Mouse (Mus musculus): Measurements from ENCODE around the gene Mapk11.
A peak's percentile ranks its signal among the peaks of the same experiment; 100 is the strongest.

Gene Mapk11

DNA sequence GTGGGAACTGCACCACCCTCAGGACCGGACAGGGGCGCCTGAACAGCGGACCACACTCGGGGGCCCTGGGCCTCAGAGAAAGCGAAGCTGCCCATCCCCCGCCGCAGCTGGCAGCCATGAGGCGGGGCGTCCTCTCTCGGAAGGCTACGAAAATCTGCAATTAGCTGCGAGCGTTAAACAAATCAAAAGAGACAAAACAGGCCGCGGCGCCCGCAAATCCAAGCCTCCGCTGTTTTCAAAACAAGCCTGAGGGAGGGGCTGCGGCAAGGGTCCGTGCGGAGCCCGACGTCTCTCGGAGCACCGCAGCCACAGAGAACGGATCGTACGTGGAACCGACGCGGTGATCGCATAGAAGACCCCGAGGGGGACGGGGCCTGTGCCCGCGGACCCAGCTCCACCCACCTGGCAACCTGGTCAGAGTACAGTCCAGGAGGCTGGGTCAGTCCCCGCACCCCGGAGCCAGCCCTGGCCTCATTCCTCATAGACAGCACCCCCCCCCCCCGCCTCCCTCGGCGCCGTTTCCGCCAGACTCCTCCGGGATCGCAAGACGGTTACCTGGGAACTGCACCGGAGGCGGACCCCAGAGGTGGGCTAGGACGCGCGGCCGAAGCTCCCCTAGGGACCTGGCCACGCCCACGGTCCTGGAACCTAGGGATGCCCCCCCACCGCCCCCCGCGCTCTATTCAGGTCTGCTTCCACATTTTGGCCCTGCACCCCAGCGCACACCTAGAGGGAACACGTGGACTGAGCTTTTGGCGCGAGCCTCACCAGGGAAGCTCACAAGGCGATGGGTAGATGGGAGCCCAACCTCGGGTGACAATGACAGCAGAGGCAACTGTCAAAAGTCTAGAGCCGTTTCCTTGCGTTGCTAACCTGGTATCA lies 23.8 kb upstream of the Mapk11 start:
- DNase-seq: peak; percentile 60

DNA sequence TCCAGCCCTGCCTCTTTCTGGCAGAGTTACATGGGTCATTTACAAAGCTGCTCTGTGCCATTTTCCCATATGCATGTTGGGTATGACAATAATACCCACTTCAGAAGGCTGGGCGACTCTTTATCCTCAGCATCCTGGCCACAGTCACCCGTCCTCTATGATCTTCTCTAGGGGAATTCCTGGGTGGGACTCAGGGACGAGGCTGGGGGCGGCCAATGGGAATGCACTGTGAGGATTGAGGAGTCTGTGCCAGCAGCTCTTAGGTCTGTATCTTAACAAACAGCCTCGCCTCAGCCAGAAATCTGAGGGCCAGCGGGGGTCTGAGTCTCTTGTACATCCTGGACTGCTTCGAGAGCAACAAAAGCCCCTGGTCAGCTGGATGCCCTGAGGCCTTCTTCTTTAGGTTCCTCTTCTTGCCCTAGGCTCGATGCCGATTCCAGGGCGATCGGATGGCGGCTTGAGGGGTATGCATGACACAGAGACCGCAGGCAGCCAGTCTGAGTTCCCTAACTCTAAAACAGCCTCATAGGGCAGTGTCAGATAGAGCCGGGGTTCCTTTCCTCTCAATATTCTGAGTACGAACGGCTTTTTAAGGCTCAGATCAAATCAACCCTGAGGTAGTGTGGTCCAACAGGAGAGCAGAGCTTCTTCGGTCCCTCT lies 23.0 kb upstream of the Mapk11 start:
- no peak for DNase-seq

DNA sequence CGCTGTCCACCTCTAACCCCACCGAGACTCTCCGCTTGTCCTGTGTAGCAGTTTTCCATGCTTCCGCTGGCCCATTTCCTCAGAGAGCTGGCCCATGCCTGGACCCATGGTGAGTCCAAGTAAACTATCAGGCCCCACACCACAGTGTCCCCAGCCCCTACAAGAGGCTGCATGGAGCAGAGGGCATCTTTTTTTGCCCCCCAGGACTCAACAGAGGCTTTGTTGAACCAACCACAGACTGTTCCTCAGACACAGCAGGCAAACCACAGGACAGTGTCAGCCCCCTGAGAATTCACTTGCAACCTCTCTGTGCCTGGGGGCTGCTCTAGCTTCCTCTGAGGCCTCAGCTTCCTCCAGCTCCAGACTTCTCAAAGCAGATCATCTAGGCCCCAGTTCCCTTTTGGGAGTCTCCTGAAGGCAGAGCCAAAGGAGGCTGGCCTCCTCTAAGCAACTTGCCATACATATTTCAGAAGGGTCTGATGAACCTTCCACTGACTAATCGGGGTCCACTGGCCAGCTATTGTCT lies 22.2 kb upstream of the Mapk11 start:
- DNase-seq: no peak

DNA sequence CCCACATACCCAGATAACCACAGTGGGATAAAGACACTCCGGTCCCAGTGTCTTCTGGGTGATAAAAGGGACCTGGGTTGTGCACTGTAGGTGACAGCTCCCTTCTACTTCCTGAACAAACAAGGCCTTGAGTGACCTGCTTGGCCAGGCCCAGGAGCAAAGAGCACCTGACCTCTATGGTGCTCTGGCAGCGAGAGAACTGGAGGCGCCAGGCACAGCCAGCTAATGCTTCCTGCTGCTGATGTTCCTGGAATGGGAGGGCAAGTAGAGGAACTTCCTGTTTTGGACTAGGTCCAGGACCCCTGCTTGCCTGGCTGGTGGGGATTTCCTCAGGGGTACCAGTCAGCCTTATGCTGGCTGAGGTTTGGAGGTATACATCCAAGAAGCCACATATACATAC lies 20.7 kb upstream of the Mapk11 start:
- peak; percentile 55 for DNase-seq

DNA sequence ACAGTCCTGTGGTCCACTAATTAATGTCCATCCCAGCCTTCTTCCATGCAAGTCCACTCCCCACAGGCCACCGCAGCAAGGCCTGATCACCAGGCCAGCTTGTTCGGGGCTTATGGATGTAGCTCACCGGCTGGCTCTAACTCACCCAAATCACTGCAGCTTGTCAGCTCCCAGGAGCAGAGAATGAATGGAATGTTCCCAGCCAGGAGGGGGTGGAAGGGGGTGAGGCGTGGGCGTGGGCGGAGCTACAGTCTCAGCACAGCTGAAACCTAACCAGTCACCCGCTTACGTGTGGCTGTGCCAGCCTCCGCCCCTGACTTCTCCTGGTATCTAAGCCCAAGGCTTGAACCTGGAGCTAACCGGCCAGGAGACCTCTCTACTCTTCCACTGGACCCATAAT lies 20.0 kb upstream of the Mapk11 start:
- DNase-seq: peak; percentile 86

DNA sequence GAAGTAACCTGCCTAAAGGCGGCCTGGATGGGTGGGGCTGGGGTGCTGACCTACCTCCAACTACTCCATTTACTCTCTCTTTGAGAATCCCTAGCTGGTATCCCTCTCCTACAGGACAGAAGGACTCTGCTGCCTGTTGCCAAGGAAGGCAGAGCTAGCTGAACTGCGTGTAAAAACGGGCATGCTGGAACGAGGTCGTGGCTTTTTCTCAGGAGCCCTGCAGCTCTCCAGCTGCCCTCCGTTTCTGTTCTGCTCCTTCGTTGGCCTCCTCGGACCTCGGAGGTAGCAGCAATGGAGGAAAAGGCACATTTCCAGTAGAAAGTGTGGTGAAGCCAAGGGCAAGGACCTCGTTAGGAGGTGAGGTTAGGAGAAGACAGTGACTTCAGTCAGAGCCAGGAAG lies 19.5 kb upstream of the Mapk11 start:
- no peak for DNase-seq

DNA sequence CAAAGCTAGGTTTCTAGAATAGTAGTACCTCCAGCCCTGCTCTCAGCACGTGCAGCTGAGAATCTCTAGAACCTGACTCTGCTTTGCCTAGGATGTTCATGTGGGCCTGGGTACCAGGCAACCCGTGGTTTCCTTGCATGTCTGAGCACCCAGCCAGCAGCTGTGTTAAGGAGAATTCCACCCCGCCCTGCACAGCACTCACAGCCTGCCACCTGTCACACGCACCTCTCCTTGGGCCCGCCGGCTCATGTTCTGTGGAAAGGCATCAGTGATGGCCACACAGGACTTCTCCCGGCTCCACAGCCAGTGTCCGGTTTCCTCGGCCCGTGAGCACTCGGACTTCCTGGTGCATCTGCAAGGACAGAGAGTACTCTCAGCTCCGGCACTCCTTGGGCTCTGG lies 16.1 kb upstream of the Mapk11 start:
- DNase-seq: no peak

DNA sequence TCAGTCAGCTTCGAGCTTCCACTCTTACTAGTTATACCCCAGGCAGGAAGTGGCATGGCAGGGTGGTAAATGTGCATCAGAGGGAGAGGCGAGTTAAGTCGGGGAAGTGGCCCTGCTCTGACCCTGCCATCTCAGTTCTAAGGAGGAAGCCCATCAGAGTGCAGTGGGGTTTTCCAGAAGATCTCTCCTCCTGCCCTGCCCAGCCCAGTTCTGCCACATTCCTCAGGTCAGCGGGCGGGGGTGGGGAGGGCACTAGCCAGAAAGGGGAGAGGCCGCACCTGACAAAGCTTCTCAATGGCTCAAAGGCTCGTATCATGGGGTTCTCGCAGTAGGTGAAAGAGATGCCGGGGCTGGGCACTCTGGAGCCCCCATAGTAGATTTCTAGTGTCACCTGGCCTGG lies 12.0 kb upstream of the Mapk11 start:
- DNase-seq: peak; percentile 41

DNA sequence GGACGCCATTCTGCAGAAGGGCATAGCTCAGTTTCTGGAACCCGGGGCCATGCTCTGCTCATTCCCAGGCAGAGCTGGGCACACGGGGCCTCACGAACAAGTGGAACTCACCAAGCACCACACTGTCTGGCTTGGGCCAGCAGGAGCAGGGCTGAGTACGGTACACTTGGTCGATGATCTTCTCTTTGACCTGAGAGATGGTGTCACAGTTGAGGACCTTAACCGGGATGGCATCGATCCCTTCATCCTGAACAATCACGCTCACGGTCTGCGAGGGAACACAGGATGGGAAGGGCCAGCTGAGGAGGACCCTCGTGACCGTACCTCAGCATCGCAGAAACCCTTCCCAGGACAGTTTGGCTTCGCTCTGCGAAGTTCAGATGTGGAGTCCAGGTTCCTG lies 9.1 kb upstream of the Mapk11 start:
- no peak for DNase-seq

DNA sequence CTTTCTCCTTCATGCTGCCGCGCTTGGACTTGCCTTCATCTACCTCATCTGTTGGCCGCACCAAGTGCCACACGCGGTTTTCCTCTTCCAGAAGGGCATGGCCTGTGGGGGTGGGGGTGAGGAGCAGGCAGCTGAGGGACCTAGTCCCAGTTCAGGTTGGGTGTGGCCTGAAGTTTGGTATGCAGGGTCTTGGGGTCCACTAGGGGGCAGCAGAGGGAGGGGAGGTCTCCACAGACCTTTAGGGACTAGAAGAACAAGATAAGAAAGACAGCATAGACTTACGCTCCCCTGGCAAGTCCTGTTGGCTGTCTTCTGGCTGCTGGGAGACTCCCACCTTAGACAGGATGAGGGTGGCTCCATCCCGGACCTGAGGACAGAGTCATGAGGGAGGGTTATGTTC lies 8.5 kb upstream of the Mapk11 start:
- peak; percentile 82 for DNase-seq

DNA sequence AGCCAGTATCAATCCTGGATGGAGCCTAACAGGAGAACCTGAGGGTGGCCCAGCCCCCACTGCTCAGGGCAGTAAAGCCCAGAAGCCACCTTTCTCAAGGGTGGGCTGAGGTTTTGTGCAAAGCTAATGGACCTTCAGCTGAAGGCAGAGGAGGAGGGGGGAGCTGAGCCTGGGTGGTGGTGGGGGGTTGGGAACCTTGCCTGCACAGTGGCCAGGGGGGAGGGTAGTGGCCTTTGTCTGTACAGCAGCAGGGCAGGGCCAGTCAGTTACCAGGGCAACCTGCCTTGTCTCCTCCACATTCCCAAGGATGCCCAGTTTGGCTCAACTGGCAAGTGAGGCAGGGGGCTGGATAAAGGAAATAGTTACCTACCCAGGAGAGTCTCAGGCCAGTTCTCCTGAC lies 2.9 kb upstream of the Mapk11 start:
- DNase-seq: no peak

DNA sequence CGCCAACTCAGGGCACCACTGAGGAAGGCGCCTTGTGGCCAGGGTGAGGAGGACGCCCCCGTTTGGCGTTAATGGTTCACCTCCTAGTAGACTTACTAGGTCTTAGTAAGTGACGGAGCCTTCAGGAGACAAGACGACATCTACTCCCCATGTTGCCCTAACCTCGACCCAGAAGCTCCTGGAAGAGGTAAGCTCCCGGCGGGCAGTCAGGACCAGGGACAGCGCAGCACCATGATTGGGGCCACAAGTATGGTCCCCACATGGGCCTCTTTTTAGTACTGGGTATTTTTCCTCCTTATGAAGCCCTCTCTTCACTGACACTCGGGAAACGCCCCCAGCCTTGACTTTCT lies 588 bp upstream of the Mapk11 start:
- peak; percentile 54 for DNase-seq

DNA sequence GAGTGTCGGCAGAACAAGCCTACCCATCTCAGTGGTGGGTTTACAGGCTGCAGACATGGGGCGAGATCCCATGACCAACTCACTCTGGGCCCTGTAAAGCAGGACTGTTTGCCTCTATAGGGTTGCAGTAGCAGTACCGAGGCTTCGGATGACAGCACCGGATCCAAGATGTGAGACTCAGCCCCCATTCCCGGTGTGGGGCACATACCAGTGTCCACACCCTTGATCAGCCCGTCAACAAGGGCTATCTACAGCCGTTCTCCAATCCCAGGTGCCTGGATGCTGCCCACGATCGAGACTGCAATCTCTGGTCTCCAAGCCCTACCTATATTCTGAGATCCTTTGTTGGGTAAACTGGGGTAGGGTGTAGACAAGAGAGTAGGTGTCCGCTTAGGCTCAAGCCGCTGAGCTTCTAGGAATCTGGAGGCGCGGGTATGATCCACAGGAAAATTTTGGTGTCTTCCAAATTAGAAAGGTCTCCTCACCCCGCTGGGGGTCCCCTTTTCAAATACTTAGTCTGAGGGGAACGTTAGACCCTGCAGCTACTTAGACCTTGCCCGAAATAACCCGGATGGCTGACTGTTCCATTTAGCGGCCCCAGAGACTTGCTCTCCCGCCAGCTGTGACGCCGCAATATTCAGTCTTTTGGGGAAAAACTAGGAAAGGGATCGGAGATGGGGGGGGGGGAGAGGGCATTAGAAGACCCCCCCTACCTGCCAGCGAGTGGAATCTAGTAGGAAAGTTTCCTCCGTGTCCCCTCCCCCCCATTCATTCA lies 745 bp downstream of the Mapk11 start:
- no peak for DNase-seq

DNA sequence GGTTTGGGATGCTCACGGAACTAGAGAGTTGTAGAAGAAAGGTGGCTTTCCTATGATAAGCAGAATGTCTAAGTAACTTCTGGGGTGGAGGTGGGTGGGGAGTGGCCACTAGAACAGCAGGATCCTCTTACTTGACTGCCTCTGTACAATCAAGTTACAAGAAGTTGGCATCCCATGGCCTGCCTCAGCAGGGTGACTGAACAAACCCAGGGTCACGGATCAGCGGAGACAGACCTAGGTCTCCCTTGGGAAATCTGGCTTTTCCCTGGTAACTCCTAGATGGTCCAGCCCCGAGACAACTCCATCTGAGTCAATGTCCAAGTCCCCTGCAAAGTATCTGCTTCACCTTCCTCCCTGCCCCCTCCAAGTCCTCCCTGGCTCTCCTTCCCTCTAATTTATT lies 1.5 kb downstream of the Mapk11 start:
- no peak for DNase-seq

DNA sequence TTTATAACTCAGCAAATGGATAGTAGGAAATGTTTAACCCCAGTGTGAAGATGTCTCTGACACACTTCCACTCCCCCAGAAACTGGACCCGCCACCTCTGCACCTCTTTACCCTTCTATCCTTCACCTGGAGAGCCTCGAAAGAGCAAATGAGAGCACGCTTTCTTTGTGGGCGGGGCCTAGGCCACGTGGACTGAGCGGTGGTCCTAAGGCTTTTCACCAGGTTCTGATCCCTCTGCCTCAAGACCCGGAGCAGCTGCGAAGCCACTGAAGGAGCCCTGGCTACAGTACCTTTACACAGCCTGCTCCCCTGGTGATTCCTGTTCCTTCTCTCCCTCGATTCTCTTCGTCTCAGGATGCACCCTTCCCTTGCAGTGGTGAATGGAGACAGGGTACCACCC lies 2.0 kb downstream of the Mapk11 start:
- DNase-seq: no peak

DNA sequence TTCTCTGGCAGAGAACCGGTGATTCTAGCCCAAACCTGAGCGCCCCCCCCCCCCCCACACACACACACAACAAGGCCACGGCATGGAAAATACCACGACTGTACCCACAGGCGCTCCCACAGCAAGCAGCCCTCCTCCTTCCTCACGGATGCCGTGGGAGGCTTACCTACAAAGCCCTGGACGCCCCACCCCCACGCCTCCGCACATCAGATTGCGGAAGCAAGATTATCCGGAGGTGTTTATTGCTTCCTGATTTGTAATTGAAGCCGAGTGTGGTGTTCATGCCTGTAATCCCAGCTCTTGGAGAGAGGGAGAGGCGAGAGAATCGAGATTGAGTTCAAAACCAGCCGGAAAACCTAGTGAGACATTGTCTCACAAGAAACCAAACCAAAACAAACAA lies 2.4 kb downstream of the Mapk11 start:
- peak; percentile 41 for DNase-seq

DNA sequence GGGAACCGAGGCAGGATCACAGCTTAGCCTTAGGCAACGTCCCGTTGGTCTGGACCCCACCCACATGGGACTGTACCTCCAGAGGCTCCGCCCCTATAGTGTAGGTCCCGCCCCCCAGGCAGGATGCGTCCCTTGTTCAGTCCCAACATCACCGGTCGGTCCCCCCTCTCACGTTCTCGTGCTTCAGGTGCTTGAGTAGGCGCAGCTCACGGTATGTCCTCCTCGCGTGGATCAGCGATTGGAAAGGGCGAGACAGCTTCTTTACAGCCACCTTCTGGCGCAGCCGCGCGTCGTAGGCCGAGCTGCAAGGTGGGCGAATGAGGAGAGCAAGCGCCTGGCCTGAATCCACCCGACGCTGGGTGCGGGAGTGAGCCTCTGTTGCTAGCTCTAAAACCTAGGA lies 2.9 kb downstream of the Mapk11 start:
- DNase-seq: peak; percentile 58

DNA sequence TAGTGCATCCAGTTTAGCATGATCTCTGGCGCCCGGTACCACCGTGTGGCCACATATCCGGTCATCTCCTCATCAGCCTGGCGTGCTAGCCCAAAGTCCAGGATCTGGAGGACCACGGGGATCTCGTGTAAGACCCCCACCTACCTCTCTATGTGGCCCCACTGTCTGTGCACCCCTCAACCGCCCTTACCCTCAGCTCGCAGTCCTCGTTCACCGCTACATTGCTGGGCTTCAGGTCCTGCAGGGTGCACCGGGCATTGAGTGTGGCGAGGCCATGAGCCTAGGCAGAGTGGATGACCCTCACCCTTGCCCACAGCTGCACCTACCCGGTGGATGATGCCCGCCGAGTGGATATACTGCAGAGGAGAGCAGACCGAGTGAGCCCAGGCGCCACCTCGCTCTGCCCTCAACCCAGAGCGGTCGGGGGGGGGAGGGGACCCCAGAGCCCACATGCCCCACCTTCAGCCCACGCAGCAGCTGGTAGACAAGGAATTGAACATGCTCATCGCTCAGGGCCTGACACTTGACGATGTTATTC lies 3.5 kb downstream of the Mapk11 start:
- DNase-seq: no peak

DNA sequence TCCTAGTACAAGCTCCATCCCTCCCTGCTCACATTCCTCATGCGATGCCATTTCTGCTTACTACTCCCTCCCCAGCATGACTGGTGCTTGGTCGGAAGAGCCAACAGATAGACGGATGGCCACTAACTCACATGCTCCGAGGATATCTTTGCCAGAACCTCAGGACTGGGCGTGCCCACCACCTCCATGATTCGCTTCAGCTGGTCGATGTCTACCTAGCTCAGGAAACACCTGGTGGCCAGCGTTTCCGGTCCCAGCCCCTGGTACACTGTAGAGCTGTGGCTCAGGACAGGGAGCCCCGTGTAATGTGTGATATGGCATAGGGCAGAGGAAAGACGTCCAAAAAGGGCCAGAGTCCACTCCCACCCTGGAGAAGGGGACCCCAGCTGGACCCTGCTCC lies 4.5 kb downstream of the Mapk11 start:
- DNase-seq: no peak

DNA sequence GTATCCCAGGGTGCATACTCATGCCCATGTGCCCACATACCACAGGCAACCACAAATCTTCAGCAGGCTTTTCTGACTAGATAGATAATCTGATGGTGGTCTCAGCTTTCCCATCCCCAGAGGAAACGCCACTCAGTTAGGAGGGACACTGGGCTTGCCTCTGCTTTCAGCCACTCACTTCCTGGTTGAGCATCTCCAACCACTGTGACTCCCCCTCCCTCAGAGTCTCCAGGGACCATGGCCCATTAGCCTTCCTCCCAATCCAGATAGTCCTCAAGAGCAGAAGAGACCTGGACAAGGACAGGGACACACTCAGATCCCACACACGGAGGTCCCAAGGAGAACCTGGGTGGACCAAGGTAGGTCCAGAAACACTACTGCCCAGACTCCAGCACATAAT lies 6.3 kb downstream of the Mapk11 start:
- DNase-seq: no peak

DNA sequence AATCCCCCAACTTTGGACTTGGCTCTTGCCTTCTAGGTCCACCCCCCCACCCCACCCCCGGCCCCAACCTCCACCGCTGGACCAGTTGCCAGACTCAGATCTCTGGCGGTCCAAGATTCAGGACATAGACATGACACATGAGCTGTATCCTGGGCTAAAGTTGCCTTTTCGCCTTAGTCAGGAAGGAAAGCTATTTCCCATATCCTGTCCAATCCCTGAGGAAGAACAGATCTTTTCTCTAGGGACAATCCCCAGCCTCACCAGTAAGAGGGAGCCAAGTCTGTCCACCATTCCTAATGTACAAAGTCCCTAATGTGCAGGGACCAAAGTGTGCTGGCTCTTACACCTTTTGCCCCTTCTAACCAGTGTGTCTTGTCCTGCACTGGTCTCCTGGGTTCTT lies 7.5 kb downstream of the Mapk11 start:
- DNase-seq: no peak

DNA sequence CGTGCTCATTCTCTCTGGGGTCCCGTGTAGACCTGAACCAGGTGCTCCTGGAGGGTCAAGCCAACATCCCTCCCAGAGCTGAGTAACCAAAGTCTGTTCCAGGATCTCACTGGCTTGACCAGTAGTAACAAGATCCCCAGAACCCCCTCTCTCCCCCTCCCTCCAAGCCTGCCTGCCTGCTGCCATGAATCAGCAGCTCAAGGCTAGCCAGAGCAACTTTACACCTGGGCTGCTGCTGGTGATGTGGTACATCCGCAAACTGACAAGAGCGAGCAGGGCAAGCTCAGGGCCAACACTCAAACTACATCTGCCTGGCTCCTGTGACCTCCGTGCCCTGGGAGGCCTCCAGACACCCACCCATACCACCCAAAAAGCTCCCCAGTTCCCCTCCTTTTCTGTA lies 8.0 kb downstream of the Mapk11 start:
- DNase-seq: no peak

DNA sequence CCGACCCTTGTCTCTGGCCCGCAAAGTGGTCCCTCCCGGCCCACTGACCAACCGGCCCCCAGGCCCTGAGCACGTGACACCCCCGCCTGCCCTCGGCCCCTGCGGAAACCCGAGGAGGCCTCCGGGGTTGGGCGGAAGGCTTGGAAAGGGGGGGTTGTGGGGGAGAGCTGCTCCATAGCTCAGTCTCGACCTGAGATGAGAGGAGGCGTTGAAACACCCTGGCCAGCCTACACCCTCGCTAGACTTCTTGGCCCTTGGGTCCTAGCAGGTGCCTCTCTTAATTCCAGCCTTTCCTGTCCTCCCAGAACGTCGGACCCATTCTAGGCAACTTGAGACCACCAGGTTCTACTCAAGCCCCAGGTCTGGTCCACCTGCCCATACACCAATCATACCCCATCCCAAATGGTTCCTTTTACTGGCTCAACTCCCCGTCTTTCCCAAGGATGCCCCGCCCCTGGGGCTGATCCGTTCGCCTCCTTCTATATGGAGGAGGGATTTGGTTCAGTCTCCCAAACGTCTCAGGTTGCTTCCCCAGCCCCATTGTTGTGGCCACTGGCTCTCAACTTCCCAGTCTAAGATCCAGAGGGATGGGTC lies 8.7 kb downstream of the Mapk11 start, which contains the start of gene Mapk12:
TSS of gene Mapk12 (minus strand) at position 45 of the 594 bp plus-strand sequence.
- peak; percentile 58 for DNase-seq

All from lung, postnatal 14 days (tissue).